In genomic region chr6:54588212-54588611, GRCm38 (mm10) we compare ENCODE assay signal across 15 mouse cellular contexts.
"Had no signal": no experiment of that assay in that cellular context is flagged by ENCODE, and none has a peak within 500 bp of the region (broad histone marks: within the 10 kb centered on the region; RNA-seq: fewer than 3 reads in every experiment).

No protein-coding gene starts in this region.

- H3K9ac ChIP-seq: neural tube, embryonic 15.5 days; stomach, embryonic 15.5 days had no signal

- H3K27ac ChIP-seq: neural tube, embryonic 15.5 days; stomach, embryonic 15.5 days; stomach, postnatal 0 days had no signal

- H3K9me3 ChIP-seq: neural tube, embryonic 15.5 days; stomach, embryonic 15.5 days had no signal

- H3K27me3 ChIP-seq: neural tube, embryonic 15.5 days; stomach, embryonic 15.5 days had no signal

- DNase-seq: retina, postnatal 1 day; right cerebral cortex, adult 18-20 months; right cerebral cortex, postnatal 14 days; right cerebral cortex, postnatal 25 days; right cerebral cortex, postnatal 4 days; spleen, adult 18-20 months; thymus, adult 18-20 months; thymus, adult 2 months; thymus, postnatal 14 days; thymus, postnatal 25 days; thymus, postnatal 36 days; thymus, postnatal 4 days had no signal

- H3K4me3 ChIP-seq: neural tube, embryonic 15.5 days; stomach, embryonic 15.5 days had no signal

- H3K36me3 ChIP-seq: neural tube, embryonic 15.5 days; stomach, embryonic 15.5 days had no signal

- H3K4me2 ChIP-seq: neural tube, embryonic 15.5 days; stomach, embryonic 15.5 days had no signal
